Mouse (Mus musculus): ENCODE measurements at regions not wholly inside any gene's neighbourhood (a gene's known extent, or its start where the extent isn't known, plus 50 kb on each side); places are given as distances from the start of the nearest gene placed in this dataset.

GRCm38 (mm10) chr15:64534166-64534565, 283.3 kb upstream of the Gm21798 start:
- TF ChIP-seq EP300 (IDR thresholded peaks at IDR 0.05; ENCODE audit: low read depth) (no peak), CTCF (IDR thresholded peaks at IDR 0.05; ENCODE audit: low read depth) (no peak)
